Mouse (Mus musculus): ENCODE data around the gene Arpc4. TPM values are rescaled to one million over a fixed set of nuclear protein-coding genes. Genes with fewer than 3 reads are reported as not detected.
A peak's percentile ranks its signal among the peaks of the same experiment; 100 is the strongest.
"Not testable (repeated sequence)": the region's sequence is repeated elsewhere in the genome, so short reads cannot be mapped to it uniquely, and the experiment has no call there.

Arpc4 gene
- 100 to 1,000 TPM; 181 to 183 TPM for total RNA-seq (2021)
- long read RNA-seq, experiment 1, transcript Arpc4-201 (6 exons, 2,270 nt) = major isoform, 180 of 219 reads
- long read RNA-seq, experiment 1, partial matches to known transcripts = 35 of 219 reads
- long read RNA-seq, experiment 1, other reads (novel, unspliced or antisense) = 0 of 219 reads
- long read RNA-seq, experiment 2, transcript Arpc4-201 (6 exons, 2,270 nt) = major isoform, 47 of 56 reads
- long read RNA-seq, experiment 2, partial matches to known transcripts = 3 of 56 reads
- long read RNA-seq, experiment 2, other reads (novel, unspliced or antisense) = 6 of 56 reads

DNA sequence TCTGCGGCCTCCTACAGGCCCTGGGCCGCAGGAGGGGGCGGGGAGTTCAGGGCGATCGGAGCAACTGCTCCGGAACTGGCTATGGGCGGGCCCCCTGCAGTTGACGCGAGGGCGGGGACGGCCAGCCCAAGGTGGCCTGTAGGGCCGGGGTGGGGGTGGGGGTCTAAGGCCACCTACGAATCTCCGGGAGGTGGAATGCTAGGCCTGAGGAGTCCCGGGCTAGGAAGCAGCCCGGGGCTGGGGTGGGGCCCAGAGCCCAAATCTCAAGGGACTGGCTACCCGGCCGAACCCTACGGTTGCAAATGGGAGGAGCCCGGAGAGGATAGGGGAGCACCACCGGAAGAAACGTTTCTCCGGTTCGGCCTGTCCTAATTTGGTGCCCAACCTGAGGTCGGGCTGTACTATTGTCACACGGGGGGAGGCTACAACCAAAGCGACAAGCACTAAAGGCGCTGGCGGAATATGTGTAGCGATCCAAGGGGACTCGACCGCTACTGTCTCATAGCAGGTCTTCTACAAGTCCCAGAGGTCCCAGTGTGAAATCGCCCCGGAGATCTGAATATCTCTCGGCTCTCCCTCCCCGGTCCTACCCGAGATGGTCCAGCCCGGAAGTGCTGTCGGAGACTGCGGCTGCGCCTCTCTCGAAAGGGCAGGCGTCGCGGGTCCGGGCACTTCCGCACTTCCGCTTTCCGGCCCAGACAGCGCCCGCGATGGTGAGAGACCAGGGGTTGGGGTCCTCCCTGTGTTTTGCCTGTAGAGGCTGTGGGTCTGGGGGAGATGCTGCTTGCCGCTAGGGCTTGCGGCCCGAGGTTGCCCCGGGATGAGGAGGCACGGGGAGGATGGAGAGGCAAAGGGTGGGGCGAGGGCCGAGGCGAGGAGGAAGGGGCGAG, at the start of gene Arpc4, which contains the start of gene Tada3:
Gene Arpc4 (plus strand): TSS at position 620 of the 890 bp plus-strand sequence.
Gene Tada3 (minus strand): TSS at position 388 of the 890 bp plus-strand sequence.
- DNase-seq = peak; percentile 92

DNA sequence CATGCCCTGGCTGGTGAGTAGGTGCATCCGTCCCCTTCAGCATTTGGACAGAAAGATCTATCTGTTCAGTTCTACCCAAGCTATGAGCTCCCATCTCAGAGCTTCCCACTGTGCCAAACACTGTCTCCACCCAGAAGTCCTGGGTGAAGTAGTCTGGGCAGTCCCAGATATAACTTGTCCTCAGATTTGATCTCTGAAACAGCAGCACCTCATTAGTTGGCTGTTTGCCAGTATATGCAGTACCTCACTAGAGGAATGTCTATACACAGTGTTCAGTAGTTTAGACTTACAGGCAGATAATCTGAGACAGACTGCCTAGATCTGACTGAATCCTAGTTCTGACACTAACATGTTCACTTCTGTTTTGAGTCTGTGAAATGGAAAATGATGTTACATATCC, 48.5 kb upstream of the Arpc4 start:
- no peak for DNase-seq

DNA sequence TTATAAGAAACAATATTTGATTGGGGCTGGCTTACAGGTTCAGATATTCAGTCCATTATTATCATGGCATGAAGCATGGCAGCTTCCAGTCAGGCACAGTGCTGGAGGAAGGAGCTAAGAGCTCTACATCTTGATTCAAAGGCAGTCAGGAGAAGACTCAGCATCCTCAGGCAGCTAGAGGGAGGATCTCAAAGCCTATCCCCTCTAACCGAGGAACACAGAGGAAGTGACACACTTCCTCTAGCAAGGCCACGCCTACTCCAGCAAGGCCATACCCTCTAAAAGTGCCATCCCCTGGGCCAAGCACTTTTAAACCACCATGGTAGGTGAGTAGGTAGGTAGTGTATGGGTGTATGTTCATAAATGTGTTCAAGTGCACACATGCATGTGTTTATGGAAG, 47.4 kb upstream of the Arpc4 start:
- no peak for DNase-seq

DNA sequence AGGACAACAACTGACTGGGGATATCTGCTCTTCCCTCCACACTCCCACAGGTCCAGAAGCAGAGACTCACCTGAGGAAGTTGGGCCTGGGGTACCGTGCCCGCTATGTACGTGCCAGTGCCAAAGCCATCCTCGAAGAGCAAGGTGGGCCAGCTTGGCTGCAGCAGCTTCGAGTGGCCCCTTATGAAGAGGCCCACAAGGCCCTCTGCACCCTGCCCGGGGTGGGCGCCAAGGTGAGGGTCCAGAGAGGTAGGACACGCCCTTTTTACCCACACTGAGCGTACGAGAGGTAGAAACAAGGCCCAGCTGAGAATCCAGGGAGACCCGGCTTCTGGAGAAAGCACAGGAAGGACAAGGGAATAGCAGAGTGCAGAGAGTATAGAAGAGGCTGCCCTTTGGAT, 46.2 kb upstream of the Arpc4 start:
- DNase-seq = no peak

DNA sequence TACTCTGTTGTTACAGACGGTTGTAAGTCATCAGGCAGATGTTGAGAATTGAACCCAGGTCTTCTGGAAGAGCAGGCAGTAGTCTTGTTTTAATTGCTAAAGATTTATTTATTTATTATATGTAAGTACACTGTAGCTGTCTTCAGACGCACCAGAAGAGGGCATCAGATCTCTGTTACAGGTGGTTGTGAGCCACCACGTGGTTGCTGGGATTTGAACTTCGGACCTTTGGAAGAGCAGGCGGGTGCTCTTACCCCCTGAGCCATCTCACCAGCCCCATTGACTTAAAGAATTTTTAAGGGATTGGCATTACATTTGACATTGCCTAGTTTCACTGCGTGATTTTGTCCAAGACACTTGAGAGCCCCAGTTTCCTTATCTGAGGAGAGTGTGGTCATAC, 45.2 kb upstream of the Arpc4 start:
- DNase-seq = not testable (repeated sequence)

DNA sequence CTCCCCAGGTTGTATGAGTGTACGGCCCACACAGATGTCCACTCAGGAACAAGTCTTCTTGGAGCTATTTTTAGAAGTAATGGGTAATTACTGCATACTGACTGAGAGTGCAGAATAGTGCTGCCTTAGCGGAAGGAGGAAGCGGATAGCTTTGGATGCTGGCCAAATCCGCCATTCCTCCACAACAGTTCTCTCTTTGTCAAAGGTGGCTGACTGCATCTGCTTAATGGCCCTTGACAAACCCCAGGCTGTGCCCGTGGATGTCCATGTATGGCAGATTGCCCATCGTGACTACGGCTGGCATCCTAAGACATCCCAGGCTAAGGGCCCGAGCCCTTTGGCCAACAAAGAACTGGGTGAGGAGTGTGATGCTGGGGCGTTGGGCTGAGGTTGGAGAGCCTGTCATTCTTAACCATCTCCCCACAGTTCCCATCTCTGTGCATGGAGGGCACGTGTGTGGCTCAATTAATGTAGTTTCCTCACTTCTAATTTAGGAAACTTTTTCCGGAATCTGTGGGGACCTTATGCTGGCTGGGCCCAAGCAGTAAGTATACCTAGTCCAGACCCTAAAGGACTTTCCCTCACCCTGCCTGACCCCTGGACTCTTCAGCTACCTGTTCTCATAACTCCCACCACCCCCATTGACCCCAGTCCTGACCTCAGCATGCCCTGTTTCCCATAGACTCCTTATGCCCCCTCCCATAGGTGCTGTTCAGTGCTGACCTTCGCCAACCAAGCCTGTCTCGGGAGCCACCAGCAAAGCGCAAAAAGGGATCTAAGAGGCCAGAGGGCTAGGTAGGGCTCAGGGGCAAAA, 44.6 kb upstream of the Arpc4 start:
- DNase-seq = peak; percentile 57

DNA sequence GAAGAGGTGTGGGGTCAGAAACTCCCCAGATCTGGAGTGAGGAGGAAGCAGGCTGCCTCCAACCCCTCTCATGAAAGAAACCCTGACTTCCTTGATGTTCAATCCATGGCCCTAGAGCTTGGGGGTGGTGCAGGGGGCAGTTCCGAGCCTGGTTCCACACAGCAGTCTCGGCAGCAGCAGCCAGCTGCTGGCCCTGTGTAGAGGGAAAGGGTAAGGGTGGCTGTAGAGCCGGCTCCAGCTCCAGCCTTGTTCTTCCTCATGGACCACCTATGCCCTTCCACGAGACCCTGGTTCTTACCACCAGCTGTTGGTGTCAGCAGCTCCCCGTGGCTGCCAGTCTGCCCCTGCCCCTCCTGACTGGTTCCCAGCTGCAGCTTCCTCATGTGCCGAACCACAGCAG, 43.7 kb upstream of the Arpc4 start:
- no peak for DNase-seq

DNA sequence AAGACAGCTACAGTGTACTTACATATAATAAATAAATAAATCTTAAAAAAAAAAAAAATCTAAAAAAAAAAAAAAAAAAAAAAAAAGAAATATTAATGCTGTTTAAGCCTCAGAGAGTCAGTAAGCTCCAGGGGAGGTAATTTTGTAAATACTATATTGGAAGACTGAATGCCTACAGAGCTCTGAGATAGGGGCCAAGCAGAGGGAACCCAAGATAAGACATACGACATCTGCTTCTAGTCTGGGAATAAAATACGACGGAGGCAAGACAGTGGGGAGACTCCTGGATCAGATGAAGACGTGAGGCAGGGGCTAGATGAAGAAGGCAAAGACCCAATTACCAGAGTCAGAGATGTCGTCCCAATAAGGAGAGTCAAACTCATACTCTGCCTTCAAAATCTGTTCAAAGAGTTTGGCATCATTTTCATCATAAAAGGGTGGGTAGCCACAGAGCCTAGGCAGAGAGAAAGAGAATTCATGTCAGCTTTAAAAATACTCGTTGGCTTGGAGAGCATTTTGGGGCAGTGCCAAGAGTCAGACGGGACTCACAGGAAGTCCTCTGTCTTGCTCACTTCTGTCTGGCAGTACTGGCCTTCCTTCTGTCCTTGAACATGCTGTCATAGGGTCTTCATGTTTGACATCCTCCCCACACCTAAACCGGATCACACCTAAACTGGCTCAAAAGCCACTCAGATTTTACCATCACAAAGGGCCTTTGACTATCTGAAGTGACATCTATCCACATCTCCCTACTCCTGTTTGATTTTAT, 40.9 kb upstream of the Arpc4 start:
- DNase-seq = peak; percentile 67

DNA sequence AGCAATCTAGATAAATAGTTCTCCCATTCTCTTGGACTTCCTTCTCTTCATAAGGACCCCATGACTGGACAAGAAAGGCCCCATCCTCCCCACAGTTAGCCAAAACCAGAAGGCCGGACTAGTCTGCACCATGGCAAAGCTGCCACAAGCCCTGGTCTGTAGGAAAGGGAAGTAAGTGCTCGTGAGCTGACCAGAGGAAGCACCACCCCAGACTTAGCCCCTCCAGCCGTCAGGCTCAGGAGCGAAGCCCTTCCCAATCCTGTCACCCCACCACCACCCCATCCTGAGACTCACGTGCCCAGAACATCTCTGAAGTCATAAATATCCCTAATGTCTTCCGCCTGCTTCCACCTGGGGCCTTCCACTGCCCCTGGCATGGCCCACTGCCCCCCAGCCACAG, 36.3 kb upstream of the Arpc4 start:
- no peak for DNase-seq

DNA sequence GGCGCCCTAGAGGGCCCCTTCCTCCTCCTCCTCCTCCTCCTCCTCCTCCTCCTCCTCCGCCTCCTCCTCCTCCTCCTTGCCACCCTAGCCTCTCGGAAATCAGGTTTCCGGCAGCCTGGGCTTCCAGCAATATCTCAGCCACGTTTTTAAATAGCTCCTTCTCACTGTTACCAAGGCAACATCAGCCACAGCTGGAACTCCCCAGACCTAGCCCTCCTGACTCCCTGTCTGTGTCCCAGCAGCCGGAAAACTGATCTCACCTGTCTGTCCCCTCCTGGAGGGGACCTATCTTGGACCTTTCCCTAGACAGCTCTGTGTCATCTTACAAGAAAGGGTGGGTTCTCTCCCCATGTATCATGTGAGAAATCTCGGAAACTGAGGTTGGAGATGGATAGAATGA, 35.6 kb upstream of the Arpc4 start:
- DNase-seq = no peak

DNA sequence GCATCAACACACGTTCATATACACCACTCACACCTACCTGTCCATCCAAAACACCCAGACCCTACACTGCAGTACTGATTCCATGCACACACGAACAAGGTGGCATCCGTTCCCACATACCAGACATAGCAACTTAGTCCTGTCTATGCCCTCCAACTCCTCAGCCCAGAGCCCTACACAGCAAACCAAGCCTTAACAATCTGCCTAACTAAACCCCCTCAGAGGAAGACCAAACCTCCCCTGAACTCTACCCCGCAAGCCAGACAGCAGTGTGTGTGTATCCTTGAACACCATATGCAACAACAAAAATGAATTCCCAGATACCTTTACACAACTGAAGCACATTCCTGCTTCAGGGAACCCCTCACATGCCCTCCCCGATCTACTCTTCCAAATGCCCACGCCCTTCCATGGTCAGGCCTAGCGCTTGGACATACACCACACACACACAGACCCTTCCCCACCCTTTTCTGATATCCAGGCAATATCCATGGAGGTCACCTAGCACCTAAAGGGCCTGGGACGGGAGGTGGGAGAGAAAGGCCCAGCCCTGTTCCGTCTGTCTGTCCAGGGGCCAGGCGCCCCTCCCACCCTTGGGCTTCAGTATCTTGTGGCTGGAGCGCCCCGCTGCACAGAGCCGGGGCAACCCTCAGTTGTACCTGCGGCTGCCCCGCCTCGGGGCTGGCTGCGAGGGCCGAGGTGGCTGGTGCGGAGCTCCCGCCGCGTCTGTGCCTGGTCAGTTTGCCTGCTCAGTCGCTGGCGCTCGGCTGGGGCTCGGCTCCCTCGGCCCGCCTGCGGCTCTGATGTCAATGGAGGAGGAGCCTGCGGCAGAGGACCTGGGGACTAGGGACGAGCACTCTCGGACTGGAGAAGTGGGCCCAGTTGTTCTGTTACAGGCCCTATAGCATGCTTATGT, 34.5 kb upstream of the Arpc4 start, which contains the start of gene Camk1:
Gene Camk1 (minus strand): TSS at position 808 of the 916 bp plus-strand sequence.
- peak; percentile 93 for DNase-seq

DNA sequence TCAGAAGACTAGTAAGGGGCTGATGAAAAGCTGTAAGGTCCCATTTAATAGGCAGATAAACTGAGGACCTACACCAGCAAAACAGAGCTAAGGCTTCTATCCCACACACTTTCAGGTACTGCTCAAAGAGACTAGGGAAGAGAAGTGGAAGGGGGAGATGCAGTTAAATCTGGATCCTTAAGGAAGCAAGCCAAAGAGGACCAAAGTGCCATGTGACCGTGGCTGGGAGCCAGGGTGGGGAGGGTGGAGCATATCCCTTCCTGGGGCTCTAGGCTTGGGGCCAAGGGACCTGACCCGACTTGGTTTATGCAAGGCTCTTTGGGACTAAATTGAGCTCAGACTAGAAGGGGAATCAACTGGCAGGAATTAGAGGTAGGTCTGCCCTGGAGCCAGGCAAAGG, 33.6 kb upstream of the Arpc4 start:
- DNase-seq = peak; percentile 86

DNA sequence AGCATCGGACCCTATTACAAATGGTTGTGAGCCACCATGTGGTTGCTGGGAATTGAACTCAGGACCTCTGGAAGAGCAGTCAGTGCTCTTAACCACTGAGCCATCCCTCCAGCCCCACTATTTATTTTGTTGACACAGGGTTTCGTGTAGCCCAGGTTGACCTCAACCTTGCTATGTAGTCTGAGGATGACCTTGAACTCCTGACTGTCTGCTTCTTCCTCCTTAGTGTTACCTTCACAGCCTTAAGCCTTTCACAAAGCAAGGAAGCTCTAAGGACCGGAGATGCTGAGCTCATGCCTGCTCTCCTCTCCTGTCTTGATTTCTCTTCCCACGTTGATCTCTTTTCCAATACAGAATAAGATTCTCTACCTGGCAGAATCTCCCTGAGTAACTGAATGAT, 31.0 kb upstream of the Arpc4 start:
- DNase-seq = no peak

DNA sequence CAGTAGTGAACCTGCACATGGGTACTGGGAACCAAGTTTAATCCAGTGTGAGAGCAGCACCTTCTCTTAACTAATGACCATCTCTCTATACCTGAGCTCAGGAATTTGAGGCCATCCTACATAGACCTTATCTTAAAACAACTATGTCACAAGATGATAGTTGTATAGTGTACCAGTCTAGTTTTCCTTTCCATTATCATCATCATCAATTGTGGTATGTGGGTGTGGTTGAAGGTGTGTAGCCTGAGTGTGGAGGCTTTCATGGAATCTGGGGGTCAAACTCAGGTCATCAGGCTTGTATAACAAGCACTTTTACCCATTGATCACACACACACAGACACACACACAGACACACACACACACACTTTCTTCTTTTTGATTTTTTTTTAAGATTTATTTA, 27.4 kb upstream of the Arpc4 start:
- no peak for DNase-seq

DNA sequence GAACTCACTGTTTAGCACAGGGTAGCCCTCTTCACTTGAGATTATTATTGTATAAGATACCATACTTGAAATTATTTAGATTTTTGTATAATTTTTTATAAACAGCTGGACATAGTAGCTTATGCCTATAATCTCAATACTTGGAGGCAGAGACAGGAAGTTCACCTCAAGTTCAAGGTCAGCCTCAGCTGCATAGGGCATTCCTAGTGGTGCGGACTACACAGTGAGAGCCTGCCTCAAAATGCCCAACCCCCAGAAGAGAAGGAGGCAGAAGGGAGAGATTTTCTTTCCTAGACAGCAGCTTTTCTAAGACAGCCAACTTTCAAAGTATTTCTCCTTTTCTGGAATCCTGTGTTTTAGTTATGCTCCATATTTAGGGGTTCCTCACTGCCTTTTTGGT, 26.8 kb upstream of the Arpc4 start:
- no peak for DNase-seq

DNA sequence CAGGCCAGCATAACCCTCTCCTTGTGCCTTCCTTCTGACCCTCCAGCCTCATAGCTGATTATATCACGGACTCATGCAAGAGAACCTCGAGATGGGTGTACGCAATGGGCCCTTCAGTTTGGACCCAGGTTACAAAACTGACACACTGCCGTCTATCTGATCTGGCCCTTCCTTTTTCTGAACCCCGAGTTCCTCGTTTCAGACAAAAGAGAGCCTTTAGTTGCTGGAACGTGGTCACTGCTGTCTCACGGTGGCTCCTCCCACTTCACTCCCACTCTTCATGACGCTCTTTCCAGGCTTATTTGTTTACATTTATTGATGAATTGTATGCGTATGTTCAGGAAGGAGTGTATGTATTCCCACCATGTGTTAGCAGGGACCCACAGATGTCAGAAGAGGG, 26.3 kb upstream of the Arpc4 start:
- no peak for DNase-seq

DNA sequence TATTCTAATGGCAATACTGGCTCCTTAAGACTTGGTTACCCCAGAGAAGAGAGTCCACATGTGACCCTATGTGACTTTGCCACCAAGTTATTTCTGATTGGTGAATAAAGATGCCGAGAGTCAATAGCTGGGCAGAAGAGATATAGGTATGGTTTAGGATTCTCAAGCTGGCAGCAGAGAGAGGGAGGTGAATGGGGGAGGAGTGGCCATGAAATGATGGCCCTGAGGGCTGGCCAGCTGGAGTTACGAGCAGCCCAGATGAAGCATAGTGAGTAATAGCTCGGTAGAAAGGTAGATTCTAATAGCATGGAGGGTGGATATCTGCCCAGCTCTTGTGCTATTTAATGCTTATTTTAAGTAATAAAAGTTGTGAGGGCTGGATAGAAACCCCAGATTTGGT, 25.1 kb upstream of the Arpc4 start:
- DNase-seq = no peak

DNA sequence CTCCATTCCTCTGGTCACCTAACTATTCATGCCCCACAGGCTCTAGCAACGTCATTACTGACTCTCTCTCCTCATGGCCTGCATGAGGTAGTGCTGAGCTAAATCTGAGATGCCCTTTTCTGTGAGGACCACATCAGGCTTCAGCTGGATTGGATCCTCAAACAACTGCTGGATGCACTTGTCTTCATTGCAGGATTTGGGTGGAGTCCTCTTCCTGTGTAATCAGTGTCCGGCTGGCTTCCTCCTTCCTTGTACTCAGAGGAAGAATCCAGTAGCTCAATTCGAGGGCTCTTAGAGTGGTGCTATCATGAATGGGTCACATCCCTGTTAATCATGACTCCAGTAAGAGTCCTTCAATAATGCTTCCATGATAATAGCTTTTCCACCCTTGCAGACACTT, 24.2 kb upstream of the Arpc4 start:
- DNase-seq = no peak

DNA sequence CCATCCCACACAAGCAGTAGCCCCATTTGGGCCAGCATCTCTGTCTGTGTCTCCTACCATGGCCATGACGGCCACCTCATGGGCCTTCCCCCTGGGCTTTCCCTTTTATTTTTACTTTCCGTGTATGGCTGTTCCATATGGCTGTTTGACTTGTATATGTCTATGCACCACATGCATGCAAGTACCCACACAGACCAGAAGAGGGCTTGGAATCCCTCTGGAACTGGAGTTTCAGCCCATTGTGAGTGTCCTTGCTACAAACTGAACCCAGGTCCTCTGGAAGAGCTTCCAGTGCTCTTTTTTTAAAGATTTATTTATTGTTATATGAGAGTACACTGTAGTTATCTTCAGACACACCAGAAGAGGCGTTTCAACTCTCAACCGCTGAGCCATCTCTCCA, 16.4 kb upstream of the Arpc4 start:
- DNase-seq = no peak

DNA sequence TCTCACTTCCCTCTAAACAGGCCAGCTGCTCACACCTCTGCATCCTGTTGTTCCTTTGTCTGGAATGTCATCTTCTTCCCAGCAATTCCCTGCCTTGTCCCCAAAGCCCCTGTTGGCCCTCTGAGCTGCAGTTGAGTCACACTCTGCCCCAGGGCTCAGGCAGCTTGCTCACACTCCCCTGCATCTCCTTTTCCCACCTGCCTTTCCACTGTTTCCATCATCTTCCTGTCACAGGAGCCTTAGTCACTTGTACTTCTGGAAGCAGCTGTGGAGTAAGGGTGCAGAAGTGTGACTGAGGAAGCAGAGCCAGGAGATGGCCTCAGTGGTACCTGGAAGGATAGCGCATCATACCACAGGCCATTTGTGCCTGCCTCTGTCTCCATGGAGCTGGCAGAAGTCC, 15.7 kb upstream of the Arpc4 start:
- DNase-seq = no peak

Data from adrenal gland, postnatal 10 days (tissue).